Mouse (Mus musculus) brain, embryonic 14.5 days (tissue): Measurements from ENCODE around the gene Gadd45a.

Source experiments
- CTCF ChIP-seq: fragments of 200-500 bp; IDR thresholded peaks from 2 replicates; pipeline ENCODE4 v1.5.1; 2012; ENCODE audit warnings: inconsistent platforms, mild to moderate bottlenecking, moderate library complexity, borderline replicate concordance; ENCODE audit not compliant: insufficient read depth, insufficient read length; ENCODE audit errors: extremely low read depth
- POLR2A ChIP-seq: fragments of 200-500 bp; IDR thresholded peaks from 2 replicates; pipeline ENCODE4 v1.6.1; 2012; ENCODE audit warnings: mild to moderate bottlenecking, inconsistent platforms, borderline replicate concordance; ENCODE audit not compliant: poor library complexity, insufficient read depth, insufficient read length, severe bottlenecking; ENCODE audit errors: extremely low read depth

DNA sequence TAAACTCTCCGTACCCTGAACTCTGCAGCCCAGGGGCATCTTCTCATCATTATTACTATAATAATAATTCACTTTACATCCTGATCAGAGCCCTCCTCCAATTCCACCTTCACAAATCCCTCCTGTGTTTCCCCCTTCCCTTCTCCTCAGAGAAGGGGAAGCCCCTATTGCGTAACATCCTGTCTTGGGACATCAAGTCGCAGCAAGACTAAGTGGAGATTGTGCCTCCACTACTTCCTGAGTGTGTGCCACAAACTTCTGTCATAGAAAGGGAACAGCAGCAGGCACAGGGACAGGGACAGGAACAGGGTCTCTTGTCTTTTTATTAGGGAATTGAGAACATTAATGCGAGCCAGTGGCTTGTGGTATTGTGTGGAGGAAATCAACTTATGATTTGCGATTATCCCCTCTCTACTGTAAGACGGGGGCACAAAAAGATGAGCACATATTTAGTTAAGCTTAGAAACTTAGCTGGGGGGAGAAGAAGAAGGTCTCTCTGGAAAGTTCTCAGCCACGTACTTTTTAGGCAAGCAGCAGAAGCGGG is 32.0 kb upstream of the Gadd45a start:
- TF ChIP-seq CTCF (no peak), POLR2A (no peak)
